Mouse (Mus musculus) C2C12 (cell line): ENCODE measurements at regions not wholly inside any gene's neighbourhood (a gene's known extent, or its start where the extent isn't known, plus 50 kb on each side); places are given as distances from the start of the nearest gene placed in this dataset.

Source experiments
- H3K27me3 ChIP-seq: one replicate; pipeline ENCODE4 v1.6.1; 2011; ENCODE audit not compliant: control insufficient read depth, insufficient read depth, insufficient read length
- H3K36me3 ChIP-seq: one replicate; pipeline ENCODE4 v1.6.1; 2011; ENCODE audit not compliant: control insufficient read depth, insufficient read depth
- H3K4me3 ChIP-seq: one replicate; pipeline ENCODE4 v1.5.1; 2011; ENCODE audit warnings: mild to moderate bottlenecking, control low read depth; ENCODE audit not compliant: poor library complexity, insufficient read depth, severe bottlenecking
- H3K79me2 ChIP-seq: one replicate; pipeline ENCODE4 v1.6.1; 2011; ENCODE audit not compliant: control insufficient read depth, insufficient read depth
- H3K79me3 ChIP-seq: one replicate; pipeline ENCODE4 v1.6.1; 2011; ENCODE audit warnings: low read depth, control low read depth
- H3ac ChIP-seq: one replicate; pipeline ENCODE3; 2011; ENCODE audit warnings: low read depth; ENCODE audit not compliant: control insufficient read depth, insufficient read length
- CEBPB ChIP-seq: IDR thresholded peaks from one replicate; pipeline ENCODE4 v1.6.1; 2011; ENCODE audit warnings: low read depth, mild to moderate bottlenecking, control low read depth, moderate library complexity
- CTCF ChIP-seq: IDR thresholded peaks from one replicate; pipeline ENCODE4 v1.5.1; 2011; ENCODE audit not compliant: control insufficient read depth, insufficient read depth, insufficient read length
- FOSL1 ChIP-seq: IDR thresholded peaks from one replicate; pipeline ENCODE4 v1.8.0; 2011; ENCODE audit warnings: mild to moderate bottlenecking, low read length; ENCODE audit not compliant: poor library complexity, insufficient read depth, severe bottlenecking
- MAX ChIP-seq: IDR thresholded peaks from one replicate; pipeline ENCODE4 v1.6.1; 2011; ENCODE audit warnings: mild to moderate bottlenecking, control low read depth
- MYOD1 ChIP-seq: IDR thresholded peaks from one replicate; pipeline ENCODE4 v1.6.1; 2011; ENCODE audit warnings: low read depth; ENCODE audit not compliant: control insufficient read depth, insufficient read length
- MYOG ChIP-seq: IDR thresholded peaks from one replicate; pipeline ENCODE4 v1.6.1; 2011; ENCODE audit not compliant: control insufficient read depth, insufficient read length; ENCODE audit errors: extremely low read depth
- USF1 ChIP-seq: IDR thresholded peaks from one replicate; pipeline ENCODE4 v1.6.1; 2011; ENCODE audit warnings: low read depth, mild to moderate bottlenecking, control low read depth, moderate library complexity

GRCm38 (mm10) chr1:185111347-185112016 is 92.4 kb upstream of the Rab3gap2 start:
- Histone ChIP-seq H3ac (no peak overlapping the region), H3K36me3 (no peaks in the 10 kb centered on the region), H3K4me3 (no peak overlapping the region), H3K79me2 (no peaks in the 10 kb centered on the region), H3K27me3 (no peaks in the 10 kb centered on the region), H3K79me3 (no peaks in the 10 kb centered on the region)
- TF ChIP-seq MYOD1, result no peak
- TF ChIP-seq CTCF, result no peak
- no peak for TF ChIP-seq FOSL1
- no peak for TF ChIP-seq MAX
- no peak for TF ChIP-seq CEBPB

GRCm38 (mm10) chr1:185104945-185105884 is 98.7 kb upstream of the Rab3gap2 start:
- H3K79me2 ChIP-seq, result no peaks in the 10 kb centered on the region
- H3K4me3 ChIP-seq, result no peak overlapping the region

GRCm38 (mm10) chr1:185103803-185104202 is 100.1 kb upstream of the Rab3gap2 start:
- no peaks in the 10 kb centered on the region for H3K36me3 ChIP-seq
- no peaks in the 10 kb centered on the region for H3K79me3 ChIP-seq
- no peak for TF ChIP-seq CEBPB
- TF ChIP-seq USF1, result no peak
- TF ChIP-seq MYOD1, result no peak
- TF ChIP-seq MYOG, result no peak
- no peak for TF ChIP-seq MAX
- no peak for TF ChIP-seq FOSL1
- TF ChIP-seq CTCF, result no peak

More at GRCm38 (mm10) chr1:185104945-185105884, 98.7 kb upstream of the Rab3gap2 start:
- no peaks in the 10 kb centered on the region for H3K79me3 ChIP-seq
- TF ChIP-seq FOSL1 (no peak), MYOD1 (no peak), CEBPB (no peak), CTCF (no peak), MAX (no peak), USF1 (no peak), MYOG (no peak)
- H3K36me3 ChIP-seq, result no peaks in the 10 kb centered on the region
- no peak overlapping the region for H3ac ChIP-seq
- no peaks in the 10 kb centered on the region for H3K27me3 ChIP-seq

GRCm38 (mm10) chr1:185098975-185099958 is 99.9 kb upstream of the Mark1 start:
- no peaks in the 10 kb centered on the region for H3K36me3 ChIP-seq
- no peak overlapping the region for H3K4me3 ChIP-seq
- H3K79me2 ChIP-seq, result no peaks in the 10 kb centered on the region
- no peaks in the 10 kb centered on the region for H3K27me3 ChIP-seq
- no peak overlapping the region for H3ac ChIP-seq
- TF ChIP-seq USF1 (no peak), MAX (no peak), MYOD1 (no peak), CTCF (no peak), CEBPB (no peak), FOSL1 (no peak), MYOG (no peak)
- no peaks in the 10 kb centered on the region for H3K79me3 ChIP-seq

More at GRCm38 (mm10) chr1:185103803-185104202, 100.1 kb upstream of the Rab3gap2 start:
- Histone ChIP-seq H3ac (no peak overlapping the region), H3K27me3 (no peaks in the 10 kb centered on the region), H3K79me2 (no peaks in the 10 kb centered on the region), H3K4me3 (no peak overlapping the region)
